Mouse (Mus musculus) midbrain, embryonic 14.5 days (tissue): ENCODE measurements around the gene Ldlrad2. TPM values are rescaled to one million over a fixed set of nuclear protein-coding genes. Genes with fewer than 3 reads are reported as not detected.

Source experiments
- ATAC-seq: fragments of 200-750 bp; cut with Nextera tagmentation; 2 replicates; pipeline ENCODE4 v1.8.0; 2017; ENCODE audit warnings: moderate number of reproducible peaks, moderate library complexity; ENCODE audit not compliant: low FRiP score, low TSS enrichment
- DNase-seq: peaks from one replicate; pipeline ENCODE4 v3.0.0-alpha.2; 2015
- H3K27ac ChIP-seq: fragments of 300-500 bp; sonication (generic); replicated peaks from 2 replicates; pipeline ENCODE4 v1.5.1; 2014; ENCODE audit warnings: mild to moderate bottlenecking, low read depth, low read length, moderate library complexity
- H3K27me3 ChIP-seq: fragments of 300-500 bp; sonication (generic); 2 replicates; pipeline ENCODE4 v1.6.1; 2014; ENCODE audit warnings: low read length, control low read depth, mixed read lengths; ENCODE audit not compliant: control insufficient read depth, insufficient read depth
- H3K36me3 ChIP-seq: fragments of 300-500 bp; sonication (generic); 2 replicates; pipeline ENCODE4 v1.6.1; 2014; ENCODE audit warnings: low read length, control low read depth; ENCODE audit not compliant: control insufficient read depth, insufficient read depth
- H3K4me1 ChIP-seq: fragments of 300-500 bp; sonication (generic); 2 replicates; pipeline ENCODE4 v1.6.1; 2014; ENCODE audit warnings: mild to moderate bottlenecking, antibody characterized with exemption, low read length, control low read depth; ENCODE audit not compliant: control insufficient read depth, insufficient read depth
- H3K4me2 ChIP-seq: fragments of 300-500 bp; sonication (generic); 2 replicates; pipeline ENCODE4 v1.6.1; 2014; ENCODE audit warnings: mild to moderate bottlenecking, low read length, moderate library complexity
- H3K4me3 ChIP-seq: fragments of 300-500 bp; sonication (generic); replicated peaks from 2 replicates; pipeline ENCODE4 v1.5.1; 2014; ENCODE audit warnings: low read depth, low read length
- H3K9ac ChIP-seq: fragments of 300-500 bp; sonication (generic); replicated peaks from 2 replicates; pipeline ENCODE4 v1.6.1; 2014; ENCODE audit warnings: mild to moderate bottlenecking, low read length, moderate library complexity
- H3K9me3 ChIP-seq: fragments of 300-500 bp; sonication (generic); 2 replicates; pipeline ENCODE4 v1.6.1; 2016; ENCODE audit warnings: low read length, control low read depth, mixed read lengths; ENCODE audit not compliant: control insufficient read depth
- WGBS: fragments of 180-500 bp; shearing (Covaris S2); extraction: QIAGEN DNeasy Blood & Tissue Kit; methylation state at CpG from one replicate; pipeline ENCODE4 v1.1.7; 2014; 5-methylcytosine and 5-hydroxymethylcytosine counted together
- polyA plus RNA-seq: library from polyadenylated mRNA; unstranded; fragments of >200 nt; fragmentation: Nextera tagmentation; extraction: Ambion mirVana; gene quantifications from 2 replicates; pipeline ENCODE4 v1.2.1, GENCODE M21; 2014

Ldlrad2 gene
- not detected in 2 replicates for polyA plus RNA-seq

GRCm38 (mm10) chr4:137574469-137574868 is at the start of gene Ldlrad2:
TSS of gene Ldlrad2 (minus strand) at chr4:137574569.
- Histone ChIP-seq H3K4me1 (peaks cover 6% of the 10 kb centered on the region; the same call in 1 of the 2 replicates), H3K4me2 (no peak within 1 kb of the TSS), H3K9ac (no peak within 1 kb of the TSS), H3K36me3 (no peaks in the 10 kb centered on the region), H3K27ac (no peak within 1 kb of the TSS), H3K27me3 (0 out of 2 replicates have a peak, but pooled peaks cover 6% of the 10 kb centered on the region), H3K9me3 (no peaks in the 10 kb centered on the region), H3K4me3 (no peak within 1 kb of the TSS)
- ATAC-seq (no peak), DNase-seq (no peak)
- WGBS, result 85% methylated on average over 10 of the region's 10 CpGs

DNA sequence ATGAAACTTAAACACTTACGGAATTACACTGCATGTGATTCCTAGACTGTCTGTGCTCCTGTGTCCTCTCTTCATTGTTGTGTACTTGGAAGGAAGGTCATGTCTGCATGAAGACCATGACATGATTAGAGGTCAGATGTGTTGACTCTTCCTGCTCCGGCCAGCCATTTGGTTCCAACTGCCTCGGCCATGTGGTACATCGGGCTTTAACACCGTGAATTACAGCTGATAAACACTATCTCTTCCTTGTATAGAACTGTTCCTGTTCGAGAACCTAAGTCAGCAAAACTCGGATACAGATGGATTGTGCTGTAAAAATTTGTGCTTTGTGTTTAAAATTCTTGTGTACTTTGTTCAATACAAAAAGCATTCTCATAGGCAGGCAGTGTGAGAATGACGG is 48.5 kb upstream of the Ldlrad2 start:
- no peak for DNase-seq
- Histone ChIP-seq H3K9me3 (no peaks in the 10 kb centered on the region), H3K27ac (no peak overlapping the region), H3K4me2 (no peak overlapping the region), H3K27me3 (no peaks in the 10 kb centered on the region), H3K4me1 (no peaks in the 10 kb centered on the region), H3K36me3 (peaks cover 86% of the 10 kb centered on the region), H3K9ac (no peak overlapping the region), H3K4me3 (no peak overlapping the region)
- no peak for ATAC-seq
- 95% methylated on average over 8 of the region's 8 CpGs for WGBS

DNA sequence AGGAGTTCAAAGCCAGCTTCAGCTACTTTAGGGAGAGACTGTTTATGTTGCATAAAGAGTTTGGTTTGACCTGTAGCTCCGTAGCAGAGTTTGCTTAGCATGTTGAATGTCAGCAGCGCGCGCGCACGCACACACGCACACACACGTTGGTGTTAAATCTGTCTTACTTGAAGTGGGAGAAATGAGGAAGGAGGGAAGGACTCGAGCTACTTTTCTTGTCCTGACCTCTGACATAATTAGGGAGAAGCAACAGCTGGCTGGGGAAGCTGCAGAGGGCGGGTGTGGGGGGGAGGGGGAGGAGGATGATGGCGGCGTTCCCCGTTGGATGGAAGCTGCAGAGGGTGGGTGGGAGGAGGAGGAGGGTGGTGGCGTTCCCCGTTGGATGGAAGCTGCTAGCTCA is 35.9 kb upstream of the Ldlrad2 start:
- H3K4me2 ChIP-seq, result no peak overlapping the region
- ATAC-seq (no peak), DNase-seq (no peak)
- H3K9me3 ChIP-seq, result no peaks in the 10 kb centered on the region
- 86% methylated on average over 15 of the region's 15 CpGs for WGBS
- H3K27me3 ChIP-seq, result no peaks in the 10 kb centered on the region
- H3K36me3 ChIP-seq, result peaks cover 91% of the 10 kb centered on the region
- no peak overlapping the region for H3K9ac ChIP-seq
- H3K4me1 ChIP-seq, result no peaks in the 10 kb centered on the region
- no peak overlapping the region for H3K4me3 ChIP-seq
- no peak overlapping the region for H3K27ac ChIP-seq

- no peaks in the 10 kb centered on the region for H3K4me1 ChIP-seq
- H3K27ac ChIP-seq, result no peak overlapping the region
- H3K9ac ChIP-seq, result no peak overlapping the region
- no peaks in the 10 kb centered on the region for H3K27me3 ChIP-seq
- 90% methylated on average over 7 of the region's 7 CpGs for WGBS
- peaks cover 92% of the 10 kb centered on the region for H3K36me3 ChIP-seq
- no peak overlapping the region for H3K4me3 ChIP-seq
- no peak for ATAC-seq
- DNase-seq, result no peak
- no peak overlapping the region for H3K4me2 ChIP-seq
- H3K9me3 ChIP-seq, result no peaks in the 10 kb centered on the region
Observed at GRCm38 (mm10) chr4:137609702-137610101, 35.3 kb upstream of the Ldlrad2 start.

DNA sequence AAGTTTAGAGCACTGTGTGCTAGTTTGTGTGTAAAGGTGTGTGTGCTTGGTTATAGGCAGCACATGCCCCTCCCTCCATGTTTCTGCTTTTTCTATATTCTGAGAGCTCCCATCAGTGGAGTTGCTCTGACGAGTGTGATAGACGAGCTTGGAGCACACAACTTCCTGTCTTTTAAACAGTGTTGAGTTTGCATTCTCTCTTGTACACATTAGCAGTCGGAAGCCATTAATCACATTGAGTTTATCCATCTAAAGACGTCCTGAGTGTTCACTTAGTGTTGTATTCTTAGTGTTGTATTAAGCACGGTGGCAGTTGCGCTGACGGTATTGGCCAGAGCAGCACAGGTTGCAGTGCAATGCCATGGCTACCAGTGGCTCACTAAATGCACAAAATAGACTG is 34.9 kb upstream of the Ldlrad2 start:
- H3K27me3 ChIP-seq, result no peaks in the 10 kb centered on the region
- H3K27ac ChIP-seq, result no peak overlapping the region
- ATAC-seq (no peak), DNase-seq (no peak)
- H3K9ac ChIP-seq, result no peak overlapping the region
- H3K4me3 ChIP-seq, result no peak overlapping the region
- 93% methylated on average over 7 of the region's 7 CpGs for WGBS
- H3K4me2 ChIP-seq, result no peak overlapping the region
- H3K36me3 ChIP-seq, result peaks cover 91% of the 10 kb centered on the region
- no peaks in the 10 kb centered on the region for H3K9me3 ChIP-seq
- H3K4me1 ChIP-seq, result no peaks in the 10 kb centered on the region

- H3K27me3 ChIP-seq, result no peaks in the 10 kb centered on the region
- DNase-seq, result no peak
- H3K36me3 ChIP-seq, result peaks cover 68% of the 10 kb centered on the region
- no peak overlapping the region for H3K27ac ChIP-seq
- H3K9ac ChIP-seq, result no peak overlapping the region
- ATAC-seq, result no peak
- 98% methylated on average over 2 of the region's 2 CpGs for WGBS
- no peak overlapping the region for H3K4me3 ChIP-seq
- no peaks in the 10 kb centered on the region for H3K9me3 ChIP-seq
- no peak overlapping the region for H3K4me2 ChIP-seq
- no peaks in the 10 kb centered on the region for H3K4me1 ChIP-seq
Observed at GRCm38 (mm10) chr4:137607023-137607422, 32.7 kb upstream of the Ldlrad2 start.

DNA sequence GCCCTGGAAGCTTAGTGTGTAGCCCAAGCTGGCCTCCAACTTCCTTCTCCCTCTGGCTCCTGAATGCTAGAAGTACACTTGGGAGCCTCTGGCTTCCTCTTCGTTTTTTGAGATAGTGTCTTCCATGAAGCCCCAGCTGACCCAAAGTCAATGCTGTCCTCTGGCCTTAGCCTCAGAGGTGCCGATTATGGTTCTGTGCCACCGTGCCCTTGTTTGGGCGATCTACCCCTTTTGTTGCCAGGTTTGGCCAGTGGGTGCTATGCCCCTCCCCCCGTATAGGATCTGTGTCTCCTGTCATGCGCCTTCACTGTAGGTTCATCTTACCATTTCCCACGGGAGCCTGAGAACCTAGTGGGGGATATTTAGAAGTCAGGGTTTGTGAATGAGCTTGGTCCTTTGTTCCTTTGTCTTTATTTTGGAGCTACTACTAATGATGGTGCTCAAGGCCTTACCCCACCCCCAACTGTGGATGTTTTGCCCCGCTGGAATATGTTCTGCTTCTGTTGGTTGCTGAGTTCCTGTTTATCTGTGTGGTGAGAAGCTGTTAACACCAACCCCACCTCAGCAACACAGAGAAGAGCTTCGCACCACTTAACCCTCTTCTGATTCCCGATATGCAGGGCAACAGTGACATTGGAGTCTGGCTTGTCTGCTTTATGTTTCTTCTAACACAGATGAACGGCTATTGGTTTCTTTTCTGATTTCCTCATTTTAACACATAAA is 29.2 kb upstream of the Ldlrad2 start:
- no peak overlapping the region for H3K4me2 ChIP-seq

GRCm38 (mm10) chr4:137598577-137598976 is 24.2 kb upstream of the Ldlrad2 start:
- 78% methylated on average over 5 of the region's 5 CpGs for WGBS
- no peak for ATAC-seq
- H3K27me3 ChIP-seq, result no peaks in the 10 kb centered on the region
- H3K4me2 ChIP-seq, result no peak overlapping the region
- H3K9me3 ChIP-seq, result no peaks in the 10 kb centered on the region
- DNase-seq, result no peak
- no peaks in the 10 kb centered on the region for H3K36me3 ChIP-seq
- no peak overlapping the region for H3K4me3 ChIP-seq
- H3K9ac ChIP-seq, result no peak overlapping the region
- H3K4me1 ChIP-seq, result peaks cover 30% of the 10 kb centered on the region
- H3K27ac ChIP-seq, result no peak overlapping the region

More for the DNA sequence above, 29.2 kb upstream of the Ldlrad2 start:
- Histone ChIP-seq H3K36me3 (peaks cover 34% of the 10 kb centered on the region), H3K4me1 (peaks cover 14% of the 10 kb centered on the region; the same call in 1 of the 2 replicates), H3K9me3 (no peaks in the 10 kb centered on the region), H3K27me3 (no peaks in the 10 kb centered on the region), H3K9ac (no peak overlapping the region), H3K27ac (no peak overlapping the region), H3K4me3 (no peak overlapping the region)
- 82% methylated on average over 11 of the region's 11 CpGs for WGBS
- ATAC-seq (no peak), DNase-seq (no peak)

DNA sequence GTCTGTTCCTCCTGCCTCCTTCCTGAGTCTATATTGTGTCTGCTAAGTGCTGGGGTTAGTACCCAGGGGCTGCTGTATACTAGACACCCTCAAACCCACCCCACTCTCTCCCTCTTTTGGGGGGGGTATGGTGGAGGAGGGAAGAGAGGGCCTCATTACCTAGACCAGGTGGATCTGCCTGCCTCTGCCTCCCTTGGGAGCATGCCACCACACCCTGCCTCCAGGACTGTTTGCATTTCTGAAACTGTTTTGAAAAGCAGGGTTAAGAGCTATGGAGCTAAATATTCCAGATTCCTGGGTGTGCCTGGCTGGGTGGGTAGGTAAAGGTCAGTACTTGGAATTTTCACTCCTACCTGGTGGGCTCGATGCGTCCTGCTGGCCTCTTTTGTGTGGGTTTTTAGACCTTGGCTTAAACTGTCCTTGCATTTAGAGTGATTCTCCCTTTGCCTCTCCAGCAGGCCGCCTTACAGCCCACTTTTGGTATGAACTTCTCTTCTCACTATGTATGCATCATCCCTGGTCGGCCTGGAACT is 22.8 kb upstream of the Ldlrad2 start:
- 96% methylated on average over 4 of the region's 4 CpGs for WGBS
- ATAC-seq (no peak), DNase-seq (no peak)
- Histone ChIP-seq H3K9me3 (no peaks in the 10 kb centered on the region), H3K36me3 (no peaks in the 10 kb centered on the region), H3K9ac (no peak overlapping the region), H3K27me3 (no peaks in the 10 kb centered on the region), H3K4me3 (no peak overlapping the region), H3K4me1 (peaks cover 30% of the 10 kb centered on the region), H3K27ac (no peak overlapping the region), H3K4me2 (no peak overlapping the region)
